Mouse (Mus musculus) lung, embryonic 16.5 days (tissue): Measurements from ENCODE around the gene Serinc2. TPM values are rescaled to one million over a fixed set of nuclear protein-coding genes. Genes with fewer than 3 reads are reported as not detected.

Experiments
- ATAC-seq: fragments of 200-750 bp; cut with Nextera tagmentation; 2 replicates; pipeline ENCODE4 v1.8.0; 2017; ENCODE audit warnings: low read depth, mild to moderate bottlenecking, moderate library complexity
- H3K27ac ChIP-seq: fragments of 300-500 bp; sonication (generic); 2 replicates; pipeline ENCODE4 v1.5.1; 2014; ENCODE audit warnings: mild to moderate bottlenecking, control low read depth, low read length
- H3K27me3 ChIP-seq: fragments of 300-500 bp; sonication (generic); 2 replicates; pipeline ENCODE4 v1.6.1; 2014; ENCODE audit warnings: low read depth, low read length, mixed read lengths; ENCODE audit not compliant: control insufficient read depth, insufficient read depth
- H3K36me3 ChIP-seq: fragments of 300-500 bp; sonication (generic); 2 replicates; pipeline ENCODE4 v1.6.1; 2014; ENCODE audit warnings: low read length; ENCODE audit not compliant: control insufficient read depth, insufficient read depth
- H3K4me1 ChIP-seq: fragments of 300-500 bp; sonication (generic); replicated peaks from 2 replicates; pipeline ENCODE4 v1.6.1; 2014; ENCODE audit warnings: low read length, mixed read lengths; ENCODE audit not compliant: control insufficient read depth, insufficient read depth
- H3K4me2 ChIP-seq: fragments of 300-500 bp; sonication (generic); 2 replicates; pipeline ENCODE4 v1.6.1; 2014; ENCODE audit warnings: low read depth, low read length, control low read depth
- H3K4me3 ChIP-seq: fragments of 300-500 bp; sonication (generic); 2 replicates; pipeline ENCODE4 v1.5.1; 2014; ENCODE audit warnings: mild to moderate bottlenecking, low read length, control low read depth
- H3K9ac ChIP-seq: fragments of 300-500 bp; sonication (generic); 2 replicates; pipeline ENCODE4 v1.6.1; 2014; ENCODE audit warnings: low read length, control low read depth
- H3K9me3 ChIP-seq: fragments of 300-500 bp; sonication (generic); 2 replicates; pipeline ENCODE4 v1.6.1; 2016; ENCODE audit warnings: low read length; ENCODE audit not compliant: control insufficient read depth
- WGBS: fragments of 180-500 bp; shearing (Covaris S2); extraction: QIAGEN DNeasy Blood & Tissue Kit; methylation state at CpG from one replicate; pipeline ENCODE4 v1.1.7; 2014; 5-methylcytosine and 5-hydroxymethylcytosine counted together
- polyA plus RNA-seq: library from polyadenylated mRNA; unstranded; fragments of >200 nt; fragmentation: Nextera tagmentation; extraction: Ambion mirVana; gene quantifications from 2 replicates; pipeline ENCODE4 v1.2.1, GENCODE M21; 2015

Serinc2 gene
- polyA plus RNA-seq, 1 experiment from 2014 or later, result 19.9 TPM

GRCm38 (mm10) chr4:130237607-130238006 is 41.4 kb downstream of the Serinc2 start:
- no peak for ATAC-seq
- Histone ChIP-seq H3K9me3 (no peaks in the 10 kb centered on the region), H3K27ac (no peak overlapping the region), H3K4me2 (no peak overlapping the region), H3K9ac (no peak overlapping the region), H3K4me1 (no peaks in the 10 kb centered on the region), H3K27me3 (no peaks in the 10 kb centered on the region), H3K4me3 (no peak overlapping the region), H3K36me3 (no peaks in the 10 kb centered on the region)
- 86% methylated on average over 4 of the region's 4 CpGs for WGBS

- no peak overlapping the region for H3K4me3 ChIP-seq
- WGBS, result 51% methylated on average over 8 of the region's 8 CpGs
- ATAC-seq, result no peak
- no peak overlapping the region for H3K4me2 ChIP-seq
- no peaks in the 10 kb centered on the region for H3K36me3 ChIP-seq
- no peak overlapping the region for H3K27ac ChIP-seq
- H3K27me3 ChIP-seq, result no peaks in the 10 kb centered on the region
- no peaks in the 10 kb centered on the region for H3K9me3 ChIP-seq
- no peaks in the 10 kb centered on the region for H3K4me1 ChIP-seq
- no peak overlapping the region for H3K9ac ChIP-seq
Observed at GRCm38 (mm10) chr4:130236361-130236760, 42.6 kb downstream of the Serinc2 start.

DNA sequence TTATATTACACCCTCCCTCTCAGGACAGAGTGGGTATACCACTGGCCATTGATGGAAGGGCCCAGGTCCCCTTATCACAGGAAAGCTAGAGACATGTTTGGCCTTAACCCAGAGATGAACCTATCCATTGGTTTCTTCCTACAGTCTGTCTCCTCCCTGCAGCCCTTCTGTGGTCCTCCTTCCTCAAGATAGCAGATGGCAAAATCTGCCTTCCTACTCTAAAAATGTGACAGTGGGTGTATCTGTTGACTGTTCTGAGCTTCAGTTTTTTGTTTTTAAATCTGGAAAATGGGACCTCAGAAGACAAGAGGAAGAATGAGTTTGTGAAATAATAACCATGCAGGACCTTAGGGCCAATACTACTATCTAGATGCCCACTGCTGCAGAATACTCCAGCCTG is 54.9 kb downstream of the Serinc2 start:
- H3K9me3 ChIP-seq, result no peaks in the 10 kb centered on the region
- H3K4me2 ChIP-seq, result no peak overlapping the region
- no peak overlapping the region for H3K27ac ChIP-seq
- no peak overlapping the region for H3K4me3 ChIP-seq
- no peak for ATAC-seq
- H3K36me3 ChIP-seq, result no peaks in the 10 kb centered on the region
- H3K4me1 ChIP-seq, result no peaks in the 10 kb centered on the region
- no peaks in the 10 kb centered on the region for H3K27me3 ChIP-seq
- H3K9ac ChIP-seq, result no peak overlapping the region

DNA sequence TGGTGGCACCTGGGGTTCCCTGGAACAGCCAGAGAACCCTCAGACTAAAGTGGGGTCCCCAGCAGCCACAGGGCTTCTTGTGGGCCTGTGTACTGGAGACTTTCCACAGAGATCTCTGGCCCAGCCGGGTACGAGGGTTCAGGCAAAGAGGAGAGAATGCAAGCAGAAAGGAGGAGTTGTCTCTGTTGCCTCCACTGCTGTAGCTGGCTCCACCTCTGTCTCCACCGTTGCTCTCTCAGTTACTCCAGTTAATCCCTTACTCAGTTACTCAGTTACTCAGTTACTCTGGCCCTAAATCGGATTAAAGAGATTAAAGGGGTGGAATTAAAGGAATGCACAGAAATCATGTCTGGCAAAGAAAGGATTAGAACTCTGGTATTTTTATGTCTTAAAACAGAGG is 56.8 kb downstream of the Serinc2 start, which contains the start of gene Gm853:
Gene Gm853 (minus strand): TSS at position 223 of the 400 bp plus-strand sequence.
- H3K9ac ChIP-seq, result no peak within 1 kb of the TSS
- H3K4me3 ChIP-seq, result no peak within 1 kb of the TSS
- no peaks in the 10 kb centered on the region for H3K36me3 ChIP-seq
- H3K4me1 ChIP-seq, result no peaks in the 10 kb centered on the region
- ATAC-seq, result no peak
- no peak within 1 kb of the TSS for H3K27ac ChIP-seq
- no peak within 1 kb of the TSS for H3K4me2 ChIP-seq
- 59% methylated on average over 4 of the region's 4 CpGs for WGBS
- no peaks in the 10 kb centered on the region for H3K27me3 ChIP-seq
- H3K9me3 ChIP-seq, result no peaks in the 10 kb centered on the region

GRCm38 (mm10) chr4:130220176-130220575 is 58.8 kb downstream of the Serinc2 start:
- Histone ChIP-seq H3K9me3 (no peaks in the 10 kb centered on the region), H3K4me2 (no peak overlapping the region), H3K36me3 (no peaks in the 10 kb centered on the region), H3K27ac (no peak overlapping the region), H3K27me3 (no peaks in the 10 kb centered on the region), H3K4me3 (no peak overlapping the region), H3K9ac (no peak overlapping the region), H3K4me1 (no peaks in the 10 kb centered on the region)
- WGBS, result 69% methylated on average over 9 of the region's 9 CpGs
- ATAC-seq, result no peak

GRCm38 (mm10) chr4:130215392-130215791 is 63.6 kb downstream of the Serinc2 start:
- Histone ChIP-seq H3K36me3 (no peaks in the 10 kb centered on the region), H3K9ac (no peak overlapping the region), H3K9me3 (no peaks in the 10 kb centered on the region), H3K4me3 (no peak overlapping the region), H3K27me3 (no peaks in the 10 kb centered on the region), H3K27ac (no peak overlapping the region), H3K4me1 (no peaks in the 10 kb centered on the region), H3K4me2 (no peak overlapping the region)
- WGBS, result 81% methylated on average over 8 of the region's 8 CpGs
- ATAC-seq, result no peak

DNA sequence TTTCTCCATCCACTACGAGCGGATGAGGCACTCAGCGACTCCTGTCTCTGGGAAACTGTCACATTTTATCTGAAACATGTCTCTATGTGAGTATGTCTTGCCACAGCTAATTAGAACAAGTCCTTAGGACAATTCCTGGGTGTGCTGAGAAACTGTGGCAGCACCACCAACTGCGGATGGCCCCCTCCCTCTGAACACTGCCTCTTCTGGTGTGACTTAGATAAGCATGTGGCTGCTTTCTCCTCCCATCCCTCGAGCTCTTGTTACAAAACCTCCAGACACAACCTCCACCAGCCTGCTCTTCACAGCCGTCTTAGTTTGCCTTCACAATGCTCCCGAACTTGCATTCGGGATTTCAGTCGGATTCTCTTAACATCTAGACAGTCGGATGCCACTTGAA is 65.1 kb downstream of the Serinc2 start:
- no peaks in the 10 kb centered on the region for H3K9me3 ChIP-seq
- no peak for ATAC-seq
- no peak overlapping the region for H3K4me2 ChIP-seq
- H3K4me1 ChIP-seq, result no peaks in the 10 kb centered on the region
- no peak overlapping the region for H3K4me3 ChIP-seq
- no peak overlapping the region for H3K27ac ChIP-seq
- no peak overlapping the region for H3K9ac ChIP-seq
- no peaks in the 10 kb centered on the region for H3K36me3 ChIP-seq
- 62% methylated on average over 10 of the region's 10 CpGs for WGBS
- H3K27me3 ChIP-seq, result no peaks in the 10 kb centered on the region

DNA sequence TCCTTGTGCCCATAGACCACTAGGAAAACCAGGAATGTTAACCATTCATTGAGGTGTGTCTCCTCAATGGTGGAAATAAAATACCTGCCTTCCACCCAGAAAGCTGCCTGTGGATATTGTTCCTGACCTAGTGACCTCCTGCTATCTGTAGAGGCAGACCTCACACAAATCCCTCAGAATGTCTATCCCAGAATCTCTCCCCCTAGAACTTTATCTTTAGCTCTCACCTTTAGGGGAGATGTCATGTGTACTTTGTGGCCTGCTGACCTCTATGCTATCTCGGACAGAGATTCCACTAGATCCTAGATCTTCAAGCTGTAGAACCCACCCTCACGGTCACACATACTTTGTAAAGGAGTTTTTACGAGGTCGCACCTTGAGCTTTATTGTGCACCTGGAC is 65.8 kb downstream of the Serinc2 start:
- H3K27me3 ChIP-seq, result no peaks in the 10 kb centered on the region
- H3K9me3 ChIP-seq, result no peaks in the 10 kb centered on the region
- ATAC-seq, result no peak
- no peak overlapping the region for H3K4me2 ChIP-seq
- no peak overlapping the region for H3K4me3 ChIP-seq
- 67% methylated on average over 4 of the region's 4 CpGs for WGBS
- H3K36me3 ChIP-seq, result no peaks in the 10 kb centered on the region
- no peak overlapping the region for H3K27ac ChIP-seq
- no peak overlapping the region for H3K9ac ChIP-seq
- no peaks in the 10 kb centered on the region for H3K4me1 ChIP-seq

DNA sequence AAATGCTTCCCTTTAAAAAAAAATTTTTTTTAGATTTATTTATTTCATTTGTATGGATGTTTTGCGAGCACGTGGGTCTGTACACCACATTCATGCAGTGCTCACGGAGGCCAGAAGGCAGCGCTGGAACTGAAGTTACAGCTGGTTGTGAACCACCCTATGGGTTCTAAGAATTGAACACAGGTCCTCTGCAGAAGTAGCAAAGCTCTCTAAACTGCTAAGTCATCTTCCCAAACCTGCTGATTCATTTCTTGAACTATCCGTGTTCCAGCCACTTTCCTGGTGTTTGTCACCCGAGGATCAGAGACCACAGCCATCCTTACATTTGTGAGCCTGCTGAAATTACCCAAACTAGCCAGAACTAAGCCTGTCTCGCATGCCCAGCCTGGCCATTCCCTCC is 66.6 kb downstream of the Serinc2 start:
- WGBS, result 75% methylated on average over 7 of the region's 7 CpGs
- no peak overlapping the region for H3K9ac ChIP-seq
- no peaks in the 10 kb centered on the region for H3K4me1 ChIP-seq
- H3K27ac ChIP-seq, result no peak overlapping the region
- H3K36me3 ChIP-seq, result no peaks in the 10 kb centered on the region
- no peak overlapping the region for H3K4me3 ChIP-seq
- no peak for ATAC-seq
- no peak overlapping the region for H3K4me2 ChIP-seq
- no peaks in the 10 kb centered on the region for H3K27me3 ChIP-seq
- no peaks in the 10 kb centered on the region for H3K9me3 ChIP-seq

DNA sequence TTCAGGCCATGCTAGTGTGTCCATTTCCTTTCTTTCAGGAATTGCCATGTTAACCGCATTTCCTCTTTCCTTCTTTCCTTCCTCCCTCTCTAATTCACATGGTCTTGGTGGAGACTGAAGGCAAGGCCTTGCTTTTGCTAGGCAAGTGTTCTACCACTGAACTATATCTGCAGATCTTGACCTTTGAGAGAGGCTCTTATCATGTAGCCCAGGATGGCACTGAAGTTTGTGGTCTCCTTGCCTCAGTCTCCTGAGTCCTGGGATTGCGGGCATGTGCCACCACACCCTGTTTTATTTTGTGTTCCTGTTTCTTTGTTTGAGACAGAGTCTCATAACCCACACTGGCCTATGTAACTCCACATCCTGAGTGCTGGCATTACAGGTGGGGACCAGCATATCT is 67.1 kb downstream of the Serinc2 start:
- 85% methylated on average over 2 of the region's 2 CpGs for WGBS
- ATAC-seq, result no peak
- H3K4me3 ChIP-seq, result no peak overlapping the region
- H3K4me2 ChIP-seq, result no peak overlapping the region
- H3K27me3 ChIP-seq, result no peaks in the 10 kb centered on the region
- no peaks in the 10 kb centered on the region for H3K36me3 ChIP-seq
- no peak overlapping the region for H3K27ac ChIP-seq
- H3K9me3 ChIP-seq, result no peaks in the 10 kb centered on the region
- H3K9ac ChIP-seq, result no peak overlapping the region
- H3K4me1 ChIP-seq, result no peaks in the 10 kb centered on the region
